Mouse (Mus musculus): ENCODE measurements at regions not wholly inside any gene's neighbourhood (a gene's known extent, or its start where the extent isn't known, plus 50 kb on each side); places are given as distances from the start of the nearest gene placed in this dataset.

- no peak overlapping the region for H3K9ac ChIP-seq (replicated peaks)
- no peak for ATAC-seq (replicated peaks)
- H3K4me2 ChIP-seq (replicated peaks): no peak overlapping the region
- H3K9me3 ChIP-seq: no peaks in the 10 kb centered on the region
- WGBS: 26% methylated on average over 2 of the region's 2 CpGs
- no peaks in the 10 kb centered on the region for H3K36me3 ChIP-seq
- H3K4me3 ChIP-seq: no peak overlapping the region
- H3K4me1 ChIP-seq: peaks cover 10% of the 10 kb centered on the region; the same call in 1 of the 2 replicates
- H3K27me3 ChIP-seq: no peaks in the 10 kb centered on the region
- H3K27ac ChIP-seq (replicated peaks): peak overlapping the region; percentile 76
Observed at GRCm38 (mm10) chrX:12887516-12887915, 125.6 kb upstream of the Med14 start.

GRCm38 (mm10) chrX:12886160-12887048 lies 124.5 kb upstream of the Med14 start:
- Histone ChIP-seq H3K4me3 (no peak overlapping the region), H3K9me3 (no peaks in the 10 kb centered on the region), H3K27me3 (no peaks in the 10 kb centered on the region), H3K27ac (replicated peaks) (no peak overlapping the region), H3K4me1 (peaks cover 10% of the 10 kb centered on the region; the same call in 1 of the 2 replicates), H3K9ac (replicated peaks) (no peak overlapping the region), H3K36me3 (no peaks in the 10 kb centered on the region), H3K4me2 (replicated peaks) (0 out of 2 replicates have a peak overlapping the region, but pooled peaks have one; percentile 1)
- 27% methylated on average over 18 of the region's 18 CpGs for WGBS
- no peak for ATAC-seq (replicated peaks)

GRCm38 (mm10) chrX:12879233-12879632 lies 117.4 kb upstream of the Med14 start:
- H3K27ac ChIP-seq (replicated peaks): no peak overlapping the region

GRCm38 (mm10) chrX:12877506-12877905 lies 115.6 kb upstream of the Med14 start:
- WGBS: 34% methylated on average over 4 of the region's 4 CpGs
- H3K27ac ChIP-seq (replicated peaks): no peak overlapping the region
- no peak overlapping the region for H3K9ac ChIP-seq (replicated peaks)
- H3K36me3 ChIP-seq: no peaks in the 10 kb centered on the region
- no peak overlapping the region for H3K4me2 ChIP-seq (replicated peaks)
- no peak for ATAC-seq (replicated peaks)
- H3K27me3 ChIP-seq: no peaks in the 10 kb centered on the region
- no peaks in the 10 kb centered on the region for H3K4me1 ChIP-seq
- no peaks in the 10 kb centered on the region for H3K9me3 ChIP-seq
- no peak overlapping the region for H3K4me3 ChIP-seq

More at GRCm38 (mm10) chrX:12879233-12879632, 117.4 kb upstream of the Med14 start:
- 54% methylated on average over 3 of the region's 3 CpGs for WGBS
- Histone ChIP-seq H3K9ac (replicated peaks) (no peak overlapping the region), H3K9me3 (no peaks in the 10 kb centered on the region), H3K4me2 (replicated peaks) (no peak overlapping the region), H3K4me1 (no peaks in the 10 kb centered on the region), H3K4me3 (no peak overlapping the region), H3K36me3 (no peaks in the 10 kb centered on the region), H3K27me3 (no peaks in the 10 kb centered on the region)
- no peak; the same call in 1 of the 2 replicates for ATAC-seq (replicated peaks)

- peak overlapping the region; percentile 45 for H3K9ac ChIP-seq (replicated peaks)
- H3K4me1 ChIP-seq: no peaks in the 10 kb centered on the region
- H3K27me3 ChIP-seq: no peaks in the 10 kb centered on the region
- no peaks in the 10 kb centered on the region for H3K36me3 ChIP-seq
- no peaks in the 10 kb centered on the region for H3K9me3 ChIP-seq
- H3K27ac ChIP-seq (replicated peaks): peak overlapping the region; percentile 90
- WGBS: 36% methylated on average over 22 of the region's 22 CpGs
- ATAC-seq (replicated peaks): peak; percentile 96
- H3K4me3 ChIP-seq: peak overlapping the region; percentile 37
- H3K4me2 ChIP-seq (replicated peaks): peak overlapping the region; percentile 41
Observed at GRCm38 (mm10) chrX:12873698-12874144, 111.8 kb upstream of the Med14 start.

GRCm38 (mm10) chrX:12873230-12873629 lies 111.4 kb upstream of the Med14 start:
- WGBS: 33% methylated on average over 6 of the region's 6 CpGs
- H3K4me1 ChIP-seq: no peaks in the 10 kb centered on the region
- peak overlapping the region; percentile 41 for H3K4me2 ChIP-seq (replicated peaks)
- peak; percentile 80 for ATAC-seq (replicated peaks)
- no peaks in the 10 kb centered on the region for H3K27me3 ChIP-seq
- H3K9ac ChIP-seq (replicated peaks): peak overlapping the region; percentile 45
- H3K27ac ChIP-seq (replicated peaks): peak overlapping the region; percentile 90
- H3K36me3 ChIP-seq: no peaks in the 10 kb centered on the region
- H3K9me3 ChIP-seq: no peaks in the 10 kb centered on the region
- H3K4me3 ChIP-seq: peak overlapping the region; percentile 37

GRCm38 (mm10) chrX:12866885-12867498 lies 105.1 kb upstream of the Med14 start:
- 89% methylated on average over 5 of the region's 5 CpGs for WGBS
- H3K9ac ChIP-seq (replicated peaks): no peak overlapping the region
- no peak for ATAC-seq (replicated peaks)
- H3K27me3 ChIP-seq: no peaks in the 10 kb centered on the region
- H3K27ac ChIP-seq (replicated peaks): no peak overlapping the region
- H3K9me3 ChIP-seq: no peaks in the 10 kb centered on the region
- H3K4me1 ChIP-seq: no peaks in the 10 kb centered on the region
- H3K4me3 ChIP-seq: no peak overlapping the region
- no peaks in the 10 kb centered on the region for H3K36me3 ChIP-seq
- no peak overlapping the region for H3K4me2 ChIP-seq (replicated peaks)

GRCm38 (mm10) chrX:12866176-12866575 lies 104.3 kb upstream of the Med14 start:
- H3K27ac ChIP-seq (replicated peaks): no peak overlapping the region

GRCm38 (mm10) chrX:12860168-12860567 lies 98.3 kb upstream of the Med14 start:
- Histone ChIP-seq H3K4me3 (no peak overlapping the region), H3K27me3 (no peaks in the 10 kb centered on the region), H3K27ac (replicated peaks) (no peak overlapping the region), H3K9ac (replicated peaks) (no peak overlapping the region), H3K9me3 (no peaks in the 10 kb centered on the region), H3K4me1 (peaks cover 7% of the 10 kb centered on the region; the same call in 1 of the 2 replicates), H3K4me2 (replicated peaks) (no peak overlapping the region), H3K36me3 (no peaks in the 10 kb centered on the region)
- WGBS: 69% methylated on average over 6 of the region's 6 CpGs
- ATAC-seq (replicated peaks): no peak

More at GRCm38 (mm10) chrX:12866176-12866575, 104.3 kb upstream of the Med14 start:
- Histone ChIP-seq H3K9ac (replicated peaks) (no peak overlapping the region), H3K9me3 (no peaks in the 10 kb centered on the region), H3K4me3 (no peak overlapping the region), H3K36me3 (no peaks in the 10 kb centered on the region), H3K27me3 (no peaks in the 10 kb centered on the region), H3K4me1 (no peaks in the 10 kb centered on the region), H3K4me2 (replicated peaks) (no peak overlapping the region)
- ATAC-seq (replicated peaks): no peak
- 89% methylated on average over 3 of the region's 3 CpGs for WGBS

- H3K9ac ChIP-seq (replicated peaks): no peak overlapping the region
Observed at GRCm38 (mm10) chrX:12858757-12859156, 96.9 kb upstream of the Med14 start.

GRCm38 (mm10) chrX:12857881-12858755 lies 96.2 kb upstream of the Med14 start:
- no peaks in the 10 kb centered on the region for H3K27me3 ChIP-seq
- H3K27ac ChIP-seq (replicated peaks): peak overlapping the region; percentile 93
- peak overlapping the region; percentile 48 for H3K4me2 ChIP-seq (replicated peaks)
- H3K4me1 ChIP-seq: peaks cover 7% of the 10 kb centered on the region; the same call in 1 of the 2 replicates
- ATAC-seq (replicated peaks): peak; percentile 83
- H3K36me3 ChIP-seq: no peaks in the 10 kb centered on the region
- 20% methylated on average over 17 of the region's 17 CpGs for WGBS
- H3K9me3 ChIP-seq: no peaks in the 10 kb centered on the region
- peak overlapping the region; percentile 33; the same call in 1 of the 2 replicates for H3K9ac ChIP-seq (replicated peaks)
- peak overlapping the region; percentile 30 for H3K4me3 ChIP-seq

More at GRCm38 (mm10) chrX:12858757-12859156, 96.9 kb upstream of the Med14 start:
- Histone ChIP-seq H3K4me3 (no peak overlapping the region), H3K4me1 (peaks cover 7% of the 10 kb centered on the region; the same call in 1 of the 2 replicates), H3K4me2 (replicated peaks) (peak overlapping the region; percentile 48; the same call in 1 of the 2 replicates), H3K27ac (replicated peaks) (peak overlapping the region; percentile 93), H3K27me3 (no peaks in the 10 kb centered on the region), H3K9me3 (no peaks in the 10 kb centered on the region), H3K36me3 (no peaks in the 10 kb centered on the region)
- 49% methylated on average over 2 of the region's 2 CpGs for WGBS
- peak; percentile 68 for ATAC-seq (replicated peaks)
